Mouse (Mus musculus): ENCODE measurements around the gene Dnase2a. TPM values are rescaled to one million over a fixed set of nuclear protein-coding genes. Genes with fewer than 3 reads are reported as not detected.
A peak's percentile ranks its signal among the peaks of the same experiment; 100 is the strongest.

Dnase2a gene
- polyA plus RNA-seq, 1 experiment, result 23.8 TPM

GRCm38 (mm10) chr8:84933767-84934559, 25.6 kb downstream of the Dnase2a start:
- TF ChIP-seq POLR2A (IDR thresholded peaks at IDR 0.05; ENCODE audit: control insufficient read depth, extremely low read depth, insufficient read depth, low read length, poor library complexity), result no peak
- TF ChIP-seq CTCF (IDR thresholded peaks at IDR 0.05; ENCODE audit: borderline replicate concordance, control insufficient read depth, extremely low read depth, insufficient read depth, low read length, poor library complexity), result no peak
- WGBS, result 74% methylated on average over 16 of the region's 16 CpGs
- Histone ChIP-seq H3K27ac (ENCODE audit: control insufficient read depth, insufficient read depth, low read length) (no peak overlapping the region), H3K4me3 (ENCODE audit: control insufficient read depth, insufficient read depth, low read length) (no peak overlapping the region), H3K27me3 (ENCODE audit: control insufficient read depth, insufficient read depth, low read length) (peaks cover 26% of the 10 kb centered on the region), H3K36me3 (ENCODE audit: control insufficient read depth, insufficient read depth, low read length) (no peaks in the 10 kb centered on the region), H3K4me1 (replicated peaks; ENCODE audit: control insufficient read depth, insufficient read depth, low read length) (no peaks in the 10 kb centered on the region; the same call in 1 of the 2 replicates)
- DNase-seq, result no peak

- Histone ChIP-seq H3K36me3 (ENCODE audit: control insufficient read depth, insufficient read depth, low read length) (no peaks in the 10 kb centered on the region), H3K27me3 (ENCODE audit: control insufficient read depth, insufficient read depth, low read length) (peaks cover 23% of the 10 kb centered on the region), H3K4me3 (ENCODE audit: control insufficient read depth, insufficient read depth, low read length) (no peak overlapping the region), H3K4me1 (replicated peaks; ENCODE audit: control insufficient read depth, insufficient read depth, low read length) (no peaks in the 10 kb centered on the region; the same call in 1 of the 2 replicates), H3K27ac (ENCODE audit: control insufficient read depth, insufficient read depth, low read length) (no peak overlapping the region)
- DNase-seq, result no peak
- TF ChIP-seq POLR2A (IDR thresholded peaks at IDR 0.05; ENCODE audit: control insufficient read depth, extremely low read depth, insufficient read depth, low read length, poor library complexity), result no peak
- TF ChIP-seq CTCF (IDR thresholded peaks at IDR 0.05; ENCODE audit: borderline replicate concordance, control insufficient read depth, extremely low read depth, insufficient read depth, low read length, poor library complexity), result no peak
- 4% methylated on average over 15 of the region's 15 CpGs for WGBS
Observed at GRCm38 (mm10) chr8:84934860-84935259, 26.5 kb downstream of the Dnase2a start.

GRCm38 (mm10) chr8:84935489-84935888, 27.1 kb downstream of the Dnase2a start:
- Histone ChIP-seq H3K27ac (ENCODE audit: control insufficient read depth, insufficient read depth, low read length) (no peak overlapping the region), H3K4me3 (ENCODE audit: control insufficient read depth, insufficient read depth, low read length) (no peak overlapping the region), H3K36me3 (ENCODE audit: control insufficient read depth, insufficient read depth, low read length) (no peaks in the 10 kb centered on the region), H3K4me1 (replicated peaks; ENCODE audit: control insufficient read depth, insufficient read depth, low read length) (no peaks in the 10 kb centered on the region; the same call in 1 of the 2 replicates), H3K27me3 (ENCODE audit: control insufficient read depth, insufficient read depth, low read length) (peaks cover 23% of the 10 kb centered on the region)
- no peak for TF ChIP-seq POLR2A (IDR thresholded peaks at IDR 0.05; ENCODE audit: control insufficient read depth, extremely low read depth, insufficient read depth, low read length, poor library complexity)
- no peak for TF ChIP-seq CTCF (IDR thresholded peaks at IDR 0.05; ENCODE audit: borderline replicate concordance, control insufficient read depth, extremely low read depth, insufficient read depth, low read length, poor library complexity)
- no peak for DNase-seq
- WGBS, result 6% methylated on average over 14 of the region's 14 CpGs

- Histone ChIP-seq H3K4me1 (replicated peaks; ENCODE audit: control insufficient read depth, insufficient read depth, low read length) (no peaks in the 10 kb centered on the region; the same call in 1 of the 2 replicates), H3K36me3 (ENCODE audit: control insufficient read depth, insufficient read depth, low read length) (no peaks in the 10 kb centered on the region), H3K4me3 (ENCODE audit: control insufficient read depth, insufficient read depth, low read length) (no peak overlapping the region), H3K27me3 (ENCODE audit: control insufficient read depth, insufficient read depth, low read length) (peaks cover 23% of the 10 kb centered on the region), H3K27ac (ENCODE audit: control insufficient read depth, insufficient read depth, low read length) (no peak overlapping the region)
- TF ChIP-seq POLR2A (IDR thresholded peaks at IDR 0.05; ENCODE audit: control insufficient read depth, extremely low read depth, insufficient read depth, low read length, poor library complexity) (no peak), CTCF (IDR thresholded peaks at IDR 0.05; ENCODE audit: borderline replicate concordance, control insufficient read depth, extremely low read depth, insufficient read depth, low read length, poor library complexity) (no peak)
- no peak for DNase-seq
- 26% methylated on average over 23 of the region's 23 CpGs for WGBS
Observed at GRCm38 (mm10) chr8:84936041-84936961, 27.9 kb downstream of the Dnase2a start.

- Histone ChIP-seq H3K4me3 (ENCODE audit: control insufficient read depth, insufficient read depth, low read length) (peak within 1 kb of the TSS; percentile 25), H3K27ac (ENCODE audit: control insufficient read depth, insufficient read depth, low read length) (no peak within 1 kb of the TSS), H3K27me3 (ENCODE audit: control insufficient read depth, insufficient read depth, low read length) (peaks cover 23% of the 10 kb centered on the region), H3K36me3 (ENCODE audit: control insufficient read depth, insufficient read depth, low read length) (no peaks in the 10 kb centered on the region), H3K4me1 (replicated peaks; ENCODE audit: control insufficient read depth, insufficient read depth, low read length) (no peaks in the 10 kb centered on the region; the same call in 1 of the 2 replicates)
- TF ChIP-seq POLR2A (IDR thresholded peaks at IDR 0.05; ENCODE audit: control insufficient read depth, extremely low read depth, insufficient read depth, low read length, poor library complexity) (no peak), CTCF (IDR thresholded peaks at IDR 0.05; ENCODE audit: borderline replicate concordance, control insufficient read depth, extremely low read depth, insufficient read depth, low read length, poor library complexity) (0 out of 2 replicates have a peak, but pooled peaks have one; percentile 60)
- WGBS, result 1% methylated on average over 49 of the region's 50 CpGs
- DNase-seq, result peak; percentile 51
Observed at GRCm38 (mm10) chr8:84936962-84937546, 28.7 kb downstream of the Dnase2a start, which contains the start of gene Mast1. Gene Mast1, minus strand, starts transcription at chr8:84937359.
